Mouse (Mus musculus): ENCODE data around the gene St7.

DNA sequence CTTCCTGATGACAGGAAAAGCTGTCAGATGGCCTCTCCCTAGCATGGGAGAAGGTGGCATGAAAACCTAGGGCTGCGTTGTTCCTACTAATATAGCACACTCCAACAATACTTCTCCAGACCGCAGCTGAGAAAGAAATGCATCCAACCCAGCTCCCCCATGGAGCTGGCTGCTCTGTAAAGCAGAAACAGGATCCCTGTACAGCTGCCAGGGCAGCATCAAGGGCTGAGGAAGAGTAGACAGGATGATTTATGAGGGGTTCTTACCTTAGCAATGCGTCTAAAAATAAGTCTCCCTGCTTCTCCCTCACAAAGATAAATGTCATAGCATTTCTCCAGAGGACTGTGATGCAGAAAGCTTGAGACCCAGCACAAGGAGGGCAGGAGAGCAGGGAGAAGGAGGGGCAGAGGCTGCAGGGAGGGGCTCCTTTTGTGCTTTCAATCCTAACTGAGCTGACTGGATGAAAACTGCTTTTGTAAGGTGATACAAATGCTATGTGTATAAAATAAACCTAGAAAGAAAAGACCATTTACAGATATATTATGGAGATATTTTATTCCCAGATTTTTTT, 124.2 kb downstream of the St7 start:
- no peak for TF ChIP-seq CTCF (IDR thresholded peaks at IDR 0.05; ENCODE audit: borderline replicate concordance, extremely low read depth, insufficient read depth, insufficient read length)
- TF ChIP-seq POLR2A (IDR thresholded peaks at IDR 0.05; ENCODE audit: borderline replicate concordance, extremely low read depth, insufficient read depth, insufficient read length, poor library complexity, severe bottlenecking): no peak
